Mouse (Mus musculus) ES-E14 (cell line): ENCODE measurements at regions not wholly inside any gene's neighbourhood (a gene's known extent, or its start where the extent isn't known, plus 50 kb on each side); places are given as distances from the start of the nearest gene placed in this dataset.

Experiments used
- CHD2 ChIP-seq: IDR thresholded peaks from 2 replicates; pipeline ENCODE4 v1.6.1; 2014; ENCODE audit warnings: mild to moderate bottlenecking, low read depth, low read length, inconsistent platforms
- HCFC1 ChIP-seq: IDR thresholded peaks from 2 replicates; pipeline ENCODE4 v1.6.1; 2012; ENCODE audit warnings: low read length, inconsistent platforms, borderline replicate concordance; ENCODE audit not compliant: insufficient read depth
- MAFK ChIP-seq: IDR thresholded peaks from 2 replicates; pipeline ENCODE4 v1.6.1; 2014; ENCODE audit warnings: mild to moderate bottlenecking, low read depth, low read length, inconsistent platforms; ENCODE audit not compliant: insufficient read depth
- ZC3H11A ChIP-seq: IDR thresholded peaks from 2 replicates; pipeline ENCODE4 v1.6.1; 2012; ENCODE audit warnings: low read depth, mild to moderate bottlenecking, inconsistent platforms, low read length, borderline replicate concordance
- ZNF384 ChIP-seq: IDR thresholded peaks from 2 replicates; pipeline ENCODE4 v1.6.1; 2012; ENCODE audit warnings: low read depth, low read length, inconsistent platforms

DNA sequence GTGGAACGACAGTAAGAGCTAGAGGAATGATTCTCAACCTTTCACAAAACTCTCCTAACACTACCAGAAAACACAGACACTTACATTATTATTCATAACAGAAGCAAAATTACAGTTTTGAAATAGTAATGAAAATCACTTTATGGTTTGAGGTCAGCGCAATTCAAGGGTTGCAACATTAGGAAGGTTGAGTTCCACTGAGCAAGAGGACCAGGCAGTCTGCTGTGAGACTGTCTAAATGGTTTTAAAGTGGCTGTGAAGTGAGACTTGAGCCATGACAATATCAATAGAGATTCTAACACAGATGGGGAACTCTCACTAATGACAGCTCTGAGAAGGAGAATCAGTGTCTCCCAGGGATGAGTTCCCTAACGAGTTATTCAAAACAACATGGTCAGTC, 146.2 kb upstream of the Ednrb start:
- TF ChIP-seq HCFC1 (no peak), ZNF384 (no peak), ZC3H11A (no peak), CHD2 (no peak), MAFK (no peak)
